Mouse (Mus musculus) c-Kit-negative CD71-positive TER-119-positive erythroid progenitor cells, embryonic 14.5 days (primary cell): ENCODE results near the gene 9430097D07Rik.

Source experiments
- DNase-seq: peaks from one replicate; pipeline ENCODE4 v3.0.0-alpha.2; 2013; ENCODE audit warnings: low read depth, low spot score

Gene 9430097D07Rik

DNA sequence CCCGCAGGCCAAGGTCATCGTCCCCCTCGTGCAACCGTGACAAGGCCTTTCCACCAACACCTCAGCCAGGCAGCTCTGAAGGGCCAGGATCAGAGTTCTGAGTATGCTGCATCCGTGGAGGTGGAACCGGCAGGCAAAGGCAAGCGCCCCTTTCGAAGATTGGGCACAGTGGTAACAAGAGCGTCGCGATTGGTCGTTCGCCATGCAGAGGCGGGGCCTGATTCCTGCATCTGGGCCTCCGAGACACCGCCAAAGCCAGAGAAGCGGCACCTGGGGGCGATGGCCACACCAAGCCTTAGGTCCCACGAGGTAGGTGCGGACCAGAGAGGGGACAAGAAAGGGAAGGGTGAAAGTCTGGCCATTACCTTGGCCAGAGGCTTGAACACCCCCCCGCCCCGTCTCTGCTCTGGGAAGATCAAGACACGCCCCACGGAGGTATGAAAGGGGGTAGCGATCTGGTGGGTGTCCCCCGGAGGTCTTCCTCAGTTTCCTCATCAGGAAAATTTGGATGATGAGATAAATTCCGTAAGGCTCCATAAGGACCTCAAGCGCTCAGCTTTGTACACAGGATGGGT, at the start of gene 9430097D07Rik:
Gene 9430097D07Rik (minus strand): TSS at position 99 of the 575 bp plus-strand sequence.
- DNase-seq = no peak

GRCm38 (mm10) chr2:32624111-32624748, 48.7 kb upstream of the 9430097D07Rik start:
- DNase-seq = no peak

- DNase-seq = no peak
Measured at GRCm38 (mm10) chr2:32621517-32621859, 46.0 kb upstream of the 9430097D07Rik start, which contains the start of gene Ak1. Gene Ak1 (plus strand): TSS chr2:32621758.

- DNase-seq = no peak
Measured at GRCm38 (mm10) chr2:32620682-32621516, 45.4 kb upstream of the 9430097D07Rik start.

- no peak for DNase-seq
Measured at GRCm38 (mm10) chr2:32618051-32618450, 42.6 kb upstream of the 9430097D07Rik start.

DNA sequence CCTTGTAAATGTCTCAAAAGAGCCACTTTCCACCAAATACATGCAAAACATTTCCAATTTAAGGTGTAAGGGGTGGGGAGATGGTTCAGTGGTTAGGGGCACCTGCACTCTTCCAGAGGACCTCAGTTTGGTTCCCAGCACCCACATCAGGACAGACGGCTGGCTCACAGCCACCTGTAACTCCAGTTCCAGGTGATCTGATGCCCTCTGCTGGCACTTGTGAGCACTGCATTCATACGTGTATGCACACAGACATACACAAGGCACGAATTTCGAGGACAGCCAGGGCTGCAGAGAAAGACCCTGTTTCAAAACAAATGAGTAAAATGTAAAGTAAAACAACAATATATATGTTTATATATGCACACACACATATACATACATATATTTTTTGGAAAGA, 42.1 kb upstream of the 9430097D07Rik start:
- DNase-seq = no peak

DNA sequence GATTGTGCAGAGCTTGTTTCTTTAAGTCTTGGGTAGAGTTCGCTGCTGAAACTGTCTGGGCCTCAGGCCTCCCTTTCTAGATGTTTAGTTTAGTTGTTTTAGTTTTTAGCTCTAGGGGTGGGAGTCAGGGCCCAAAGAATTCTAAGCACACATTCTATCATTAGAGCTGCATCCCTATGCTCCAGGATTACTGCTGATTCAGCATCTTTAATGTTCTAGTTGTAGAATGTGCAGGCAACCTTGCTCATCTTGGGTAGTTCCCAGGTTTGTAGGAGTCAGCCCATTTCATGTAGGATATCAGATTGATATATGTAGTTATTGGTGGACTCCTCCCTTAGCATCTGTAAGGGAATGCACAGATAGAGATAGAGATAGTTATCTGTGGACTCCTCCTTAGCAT, 41.6 kb upstream of the 9430097D07Rik start:
- DNase-seq = no peak

- no peak for DNase-seq
Measured at GRCm38 (mm10) chr2:32612274-32612673, 36.8 kb upstream of the 9430097D07Rik start.

DNA sequence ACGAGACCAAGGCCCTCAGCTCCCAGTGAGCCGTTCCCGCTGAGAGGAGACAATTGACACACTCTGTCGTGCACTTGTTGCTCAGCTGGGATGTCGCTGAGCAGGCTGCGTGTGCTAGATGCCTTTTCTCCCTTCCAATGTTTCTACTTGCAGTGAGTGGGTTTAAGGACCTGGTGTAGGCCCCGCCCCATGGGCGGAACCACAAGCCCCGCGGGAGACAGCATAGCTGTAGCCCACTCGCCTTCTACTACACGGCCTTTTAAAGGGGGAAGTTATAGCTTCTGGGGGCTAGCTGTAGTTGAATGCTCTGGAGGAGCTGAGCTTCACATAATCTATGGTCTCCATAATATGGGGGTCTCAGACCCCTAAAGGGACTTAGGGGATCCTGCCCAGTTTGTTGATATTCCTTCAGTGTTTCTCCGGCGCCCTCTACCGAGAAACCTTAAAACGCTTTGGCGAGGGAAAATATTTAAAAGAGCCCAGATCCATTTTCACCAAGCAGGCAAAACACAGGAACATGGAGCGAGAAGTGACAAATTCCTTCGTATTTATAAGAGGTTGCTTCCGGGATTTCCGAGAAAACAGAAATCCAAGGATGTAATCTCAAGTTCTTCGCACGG, 35.2 kb upstream of the 9430097D07Rik start:
- no peak for DNase-seq

GRCm38 (mm10) chr2:32608778-32609435, 33.4 kb upstream of the 9430097D07Rik start:
- no peak for DNase-seq

- no peak for DNase-seq
Measured at GRCm38 (mm10) chr2:32608141-32608777, 32.8 kb upstream of the 9430097D07Rik start.

GRCm38 (mm10) chr2:32607262-32607947, 31.9 kb upstream of the 9430097D07Rik start:
- no peak for DNase-seq

DNA sequence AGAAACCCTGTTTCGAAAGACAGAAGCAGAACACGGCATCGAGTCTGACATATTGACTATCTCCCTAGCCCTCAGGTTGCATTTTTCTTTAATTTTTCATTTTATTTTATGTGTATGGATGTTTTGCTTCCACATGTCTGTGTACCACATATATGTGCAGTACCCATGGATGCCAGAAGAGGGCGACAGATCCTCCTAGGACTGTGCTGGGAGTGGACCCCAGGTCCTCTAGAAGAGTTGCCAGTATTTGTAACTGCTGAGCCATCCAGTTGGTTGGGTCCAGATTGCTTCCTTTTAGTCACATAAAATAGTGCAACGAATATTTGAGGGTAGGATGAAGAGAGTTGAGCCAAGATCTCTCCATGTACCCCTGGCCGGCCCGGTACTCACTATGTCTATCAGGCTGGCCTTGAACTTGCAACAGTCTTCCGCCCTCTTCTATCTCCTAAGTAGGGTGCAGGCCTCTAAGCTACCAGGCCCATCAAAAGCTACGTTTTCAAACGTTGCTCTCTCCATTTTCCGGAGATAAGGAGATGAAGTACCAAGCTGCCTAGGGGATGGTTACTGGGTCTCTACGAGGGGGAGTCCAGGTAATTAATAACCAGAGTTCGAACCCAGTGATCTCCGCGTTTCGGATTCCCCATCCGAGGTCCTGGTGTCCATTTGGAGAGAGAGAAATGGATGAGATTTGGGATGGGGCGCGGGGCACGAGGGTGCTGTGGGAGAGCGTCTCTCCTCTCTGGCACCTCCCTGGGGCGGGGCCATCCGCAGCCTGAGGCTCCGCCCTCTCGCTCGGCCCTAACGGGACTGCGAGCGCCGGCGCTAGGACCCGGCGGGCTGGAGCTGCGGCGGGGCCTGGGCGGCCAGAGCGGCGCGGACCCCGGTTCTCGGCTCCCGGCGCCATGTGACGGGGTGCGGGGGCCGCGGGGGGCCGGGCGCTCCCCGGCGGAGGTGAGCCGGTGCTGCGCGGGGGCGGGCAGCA, 31.0 kb upstream of the 9430097D07Rik start:
- peak; percentile 75 for DNase-seq

- DNase-seq = no peak
Measured at GRCm38 (mm10) chr2:32604631-32605030, 29.1 kb upstream of the 9430097D07Rik start.

- peak; percentile 56 for DNase-seq
Measured at GRCm38 (mm10) chr2:32602600-32603054, 27.1 kb upstream of the 9430097D07Rik start.

DNA sequence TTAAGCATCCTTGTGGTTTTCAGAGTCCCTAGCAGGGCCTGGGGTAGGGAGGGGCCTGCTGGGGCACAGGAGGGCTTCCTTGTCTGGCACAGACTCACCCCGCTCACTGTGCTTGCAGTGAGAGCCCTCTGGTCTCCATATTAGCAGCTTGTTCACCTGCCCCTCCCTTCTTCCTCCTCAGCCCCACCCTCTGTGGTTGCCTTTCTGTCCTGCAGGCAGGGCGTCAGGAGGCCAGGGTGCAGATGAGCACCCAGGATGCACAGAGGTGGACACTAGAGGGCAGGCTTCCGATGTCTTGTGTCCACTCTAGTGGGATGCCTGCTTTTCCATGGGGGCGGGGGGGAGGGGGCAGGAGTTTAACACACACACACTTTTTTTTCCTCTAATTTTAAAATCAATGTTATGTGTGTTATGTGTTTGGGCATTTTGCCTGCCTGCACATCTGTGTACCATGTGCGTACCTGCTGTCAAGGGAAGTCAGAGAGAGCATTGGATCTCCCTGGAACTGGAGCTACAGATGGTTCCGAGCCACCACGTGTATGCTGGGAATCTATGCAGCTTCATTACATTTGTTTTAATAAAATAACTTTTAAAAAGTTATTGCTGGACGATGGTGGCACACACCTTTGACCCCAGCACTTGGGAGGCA, 26.1 kb upstream of the 9430097D07Rik start:
- DNase-seq = no peak

- no peak for DNase-seq
Measured at GRCm38 (mm10) chr2:32599409-32599808, 23.9 kb upstream of the 9430097D07Rik start, which contains the start of gene St6galnac6. Gene St6galnac6 (plus strand): TSS chr2:32599709.

DNA sequence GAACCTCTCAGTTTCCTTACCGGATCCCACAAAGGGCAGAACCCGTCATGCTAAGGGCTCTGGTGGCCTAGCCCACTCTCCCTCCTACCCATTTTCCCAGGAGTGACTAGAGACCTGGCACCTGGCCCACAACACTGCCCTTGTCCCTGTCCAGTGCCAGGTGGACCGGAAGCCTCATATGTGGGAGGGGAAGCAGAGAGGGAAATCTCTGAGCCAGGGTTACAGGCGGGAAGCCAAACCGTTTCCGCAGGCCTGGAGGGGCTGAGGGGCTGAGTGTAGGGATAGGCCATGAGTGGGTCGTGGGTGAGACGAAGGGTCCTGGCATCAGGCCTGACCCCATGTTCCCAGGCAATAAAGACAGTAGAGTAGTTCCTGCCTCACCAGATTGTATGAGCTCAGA, 23.0 kb upstream of the 9430097D07Rik start:
- no peak for DNase-seq

- DNase-seq = no peak
Measured at GRCm38 (mm10) chr2:32597699-32598098, 22.2 kb upstream of the 9430097D07Rik start.
